Mouse (Mus musculus) liver, postnatal 0 days (tissue): ENCODE results near the gene Fcrl1.

Source experiments
- CTCF ChIP-seq: sonication (generic); IDR thresholded peaks from 2 replicates; pipeline ENCODE4 v1.5.1; 2016; ENCODE audit warnings: antibody characterized with exemption, low read depth
- EP300 ChIP-seq: IDR thresholded peaks from 2 replicates; pipeline ENCODE4 v1.6.1; 2016; ENCODE audit warnings: antibody characterized with exemption, low read depth, mild to moderate bottlenecking

- TF ChIP-seq CTCF (no peak), EP300 (no peak)
These were observed 14.7 kb downstream of the Fcrl1 start for GRCm38 (mm10) chr3:87390935-87391334.
